Mouse (Mus musculus) ZHBTc4 (cell line): ENCODE data around the gene Csf2rb.
"Not testable (repeated sequence)": the region's sequence is repeated elsewhere in the genome, so short reads cannot be mapped to it uniquely, and the experiment has no call there.

Experiments used
- DNase-seq: peaks from one replicate; pipeline ENCODE4 v3.0.0-alpha.2; 2011; ENCODE audit warnings: low read depth, low spot score

The Csf2rb gene

GRCm38 (mm10) chr15:78327753-78328341 is 2.3 kb downstream of the Csf2rb start:
- DNase-seq: not testable (repeated sequence)

- no peak for DNase-seq
These were observed 3.1 kb downstream of the Csf2rb start for GRCm38 (mm10) chr15:78328520-78329097.

GRCm38 (mm10) chr15:78329972-78330371 is 4.4 kb downstream of the Csf2rb start:
- DNase-seq: not testable (repeated sequence)

GRCm38 (mm10) chr15:78330706-78331105 is 5.2 kb downstream of the Csf2rb start:
- DNase-seq: no peak

GRCm38 (mm10) chr15:78331523-78332340 is 6.2 kb downstream of the Csf2rb start:
- no peak for DNase-seq

- DNase-seq: no peak
These were observed 7.4 kb downstream of the Csf2rb start for GRCm38 (mm10) chr15:78332981-78333380.

- DNase-seq: no peak
These were observed 8.8 kb downstream of the Csf2rb start for GRCm38 (mm10) chr15:78334380-78334779.

GRCm38 (mm10) chr15:78339627-78340423 is 14.3 kb downstream of the Csf2rb start:
- DNase-seq: peak; percentile 66

GRCm38 (mm10) chr15:78340919-78341318 is 15.4 kb downstream of the Csf2rb start:
- not testable (repeated sequence) for DNase-seq

- no peak for DNase-seq
These were observed 18.1 kb downstream of the Csf2rb start for GRCm38 (mm10) chr15:78343683-78344082.

GRCm38 (mm10) chr15:78344567-78344966 is 19.0 kb downstream of the Csf2rb start:
- no peak for DNase-seq

- no peak for DNase-seq
These were observed 26.1 kb downstream of the Csf2rb start for GRCm38 (mm10) chr15:78351586-78352165.

- DNase-seq: peak; percentile 52
These were observed 29.4 kb downstream of the Csf2rb start for GRCm38 (mm10) chr15:78354958-78355357.

GRCm38 (mm10) chr15:78355548-78355947 is 30.0 kb downstream of the Csf2rb start:
- no peak for DNase-seq

- DNase-seq: no peak
These were observed 40.4 kb downstream of the Csf2rb start for GRCm38 (mm10) chr15:78365916-78366315.

- no peak for DNase-seq
These were observed 41.3 kb downstream of the Csf2rb start for GRCm38 (mm10) chr15:78366875-78367274.

- DNase-seq: no peak
These were observed 42.3 kb downstream of the Csf2rb start for GRCm38 (mm10) chr15:78367811-78368210.

- peak; percentile 66 for DNase-seq
These were observed 43.4 kb downstream of the Csf2rb start for GRCm38 (mm10) chr15:78368926-78369346.

- DNase-seq: no peak
These were observed 44.1 kb downstream of the Csf2rb start for GRCm38 (mm10) chr15:78369641-78370040.

- no peak for DNase-seq
These were observed 47.2 kb downstream of the Csf2rb start for GRCm38 (mm10) chr15:78372796-78373195.

- DNase-seq: no peak
These were observed 48.7 kb downstream of the Csf2rb start for GRCm38 (mm10) chr15:78374204-78374603.
